Mouse (Mus musculus): ENCODE results near the gene Rfpl4. TPM values are rescaled to one million over a fixed set of nuclear protein-coding genes. Genes with fewer than 3 reads are reported as not detected.

The Rfpl4 gene
- not detected in 2 replicates for polyA plus RNA-seq (2012; rRNA removed)

DNA sequence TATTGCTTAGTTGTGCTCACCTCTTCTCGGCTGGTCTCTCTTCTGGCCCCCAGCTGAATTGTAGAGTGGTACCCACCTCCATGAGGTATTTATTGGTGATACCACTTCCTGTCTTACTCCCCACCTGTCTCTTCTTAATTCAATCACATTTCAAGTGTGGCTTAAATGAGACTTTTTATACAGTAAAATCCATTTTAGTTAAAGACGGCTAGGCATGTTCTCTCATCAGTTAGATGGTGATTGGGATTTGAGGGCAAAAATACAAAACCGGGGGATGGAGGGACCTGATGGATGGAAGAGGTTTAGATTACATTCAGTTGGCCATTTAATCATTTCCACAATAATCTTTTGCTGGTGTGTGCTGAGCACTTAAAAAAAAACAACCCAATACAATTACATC lies at the start of gene Rfpl4:
TSS of gene Rfpl4 (minus strand) at position 101 of the 400 bp plus-strand sequence.

DNA sequence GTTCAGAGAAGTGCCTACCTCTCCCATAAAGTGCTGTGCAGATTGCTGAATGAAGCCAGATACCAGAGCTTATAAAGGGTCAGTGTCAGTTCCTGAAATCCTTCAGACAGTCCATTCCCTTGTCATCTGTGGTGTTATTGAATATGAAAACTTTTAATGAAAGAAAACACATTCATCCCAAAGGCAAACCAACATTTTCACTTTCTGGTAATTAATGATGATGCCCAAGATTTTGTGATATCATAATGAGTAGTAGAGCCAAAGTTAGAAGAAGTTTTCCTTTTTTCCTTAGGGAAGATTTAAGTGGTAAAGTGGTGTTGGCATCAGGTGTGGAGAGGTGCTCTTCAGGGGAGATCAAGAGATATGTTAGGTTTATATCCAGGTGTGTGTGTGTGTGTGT lies 32.8 kb upstream of the Rfpl4 start, which contains the start of gene Vmn1r55:
TSS of gene Vmn1r55 (minus strand) at position 101 of the 400 bp plus-strand sequence.

DNA sequence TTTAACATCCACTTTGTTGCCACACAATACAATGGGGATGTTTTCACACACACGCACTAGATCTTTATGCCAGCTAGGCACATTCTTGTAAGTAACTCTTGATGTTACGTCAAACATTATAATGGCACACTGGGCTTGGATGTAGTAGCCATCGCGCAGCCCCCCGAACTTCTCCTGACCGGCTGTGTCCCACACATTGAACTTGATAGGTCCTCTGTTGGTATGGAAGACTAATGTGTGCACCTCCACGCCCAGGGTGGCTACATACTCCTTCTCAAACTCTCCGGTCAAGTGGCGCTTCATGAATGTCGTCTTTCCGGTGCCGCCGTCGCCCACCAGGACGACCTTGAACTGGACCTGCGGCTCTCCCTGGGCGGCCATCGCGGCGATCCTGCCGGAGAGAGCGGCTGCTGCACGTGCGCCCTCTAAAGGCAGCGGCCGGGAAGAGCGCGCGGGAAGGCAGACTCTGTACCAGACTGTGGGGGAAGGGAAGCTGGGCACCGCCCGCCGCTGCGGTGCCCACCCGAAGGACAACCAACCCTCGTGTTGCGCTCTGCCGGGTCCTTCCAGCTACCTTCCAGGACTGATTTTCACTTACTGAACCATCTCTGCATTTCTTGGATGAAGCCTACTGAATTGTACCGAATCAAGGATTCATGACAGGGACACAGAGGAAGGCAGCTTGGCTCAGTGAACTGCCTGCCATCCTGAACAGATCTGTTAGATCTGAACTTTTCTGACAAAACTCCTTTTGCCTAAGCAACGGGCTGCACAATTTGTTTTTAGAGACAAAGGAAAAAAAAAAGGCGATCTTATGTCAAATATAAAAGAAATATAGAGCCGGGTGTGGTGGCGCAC lies 9.0 kb upstream of the Rfpl4 start, which contains the start of gene Rasl2-9:
TSS of gene Rasl2-9 (minus strand) at position 402 of the 858 bp plus-strand sequence.

DNA sequence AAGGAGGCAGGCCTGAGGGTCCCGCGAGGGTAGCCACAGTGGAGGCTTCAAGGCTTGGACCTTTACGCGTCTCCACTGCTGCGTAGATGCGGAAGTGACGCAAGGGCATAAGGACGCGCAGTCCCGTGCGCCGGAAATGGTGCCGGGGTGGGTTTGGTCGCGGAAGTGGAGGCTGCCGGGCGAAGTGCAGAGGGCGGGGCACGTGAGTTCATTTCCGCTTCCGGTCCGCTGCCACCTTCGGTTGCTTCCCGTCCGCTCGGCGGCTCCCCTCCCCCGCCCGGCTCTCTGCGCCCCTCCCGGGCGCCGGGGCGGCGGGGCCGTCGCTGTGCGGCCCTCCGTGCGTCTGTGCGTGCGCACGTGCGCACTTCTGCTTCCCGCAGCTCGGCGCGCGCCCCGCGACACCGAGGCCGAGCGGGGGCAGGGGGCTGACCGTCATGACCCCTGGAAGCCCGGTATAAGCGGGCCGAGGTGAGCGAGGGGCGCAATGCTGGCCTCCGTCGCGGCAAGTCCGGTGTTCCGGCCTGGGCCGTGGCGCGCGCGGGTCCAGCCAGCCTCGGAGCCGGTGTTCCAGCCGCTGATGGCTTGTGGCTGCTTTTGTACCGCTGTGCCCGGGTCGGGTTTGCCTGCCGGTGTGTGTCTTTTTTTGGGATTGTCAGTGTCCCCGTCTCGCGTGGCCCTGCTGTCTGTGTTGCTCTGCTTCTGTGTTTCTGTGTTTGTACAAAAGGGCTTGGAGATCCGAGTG lies 36.6 kb downstream of the Rfpl4 start, which contains the start of gene Epn1:
TSS of gene Epn1 (plus strand) at position 226 of the 742 bp plus-strand sequence.

DNA sequence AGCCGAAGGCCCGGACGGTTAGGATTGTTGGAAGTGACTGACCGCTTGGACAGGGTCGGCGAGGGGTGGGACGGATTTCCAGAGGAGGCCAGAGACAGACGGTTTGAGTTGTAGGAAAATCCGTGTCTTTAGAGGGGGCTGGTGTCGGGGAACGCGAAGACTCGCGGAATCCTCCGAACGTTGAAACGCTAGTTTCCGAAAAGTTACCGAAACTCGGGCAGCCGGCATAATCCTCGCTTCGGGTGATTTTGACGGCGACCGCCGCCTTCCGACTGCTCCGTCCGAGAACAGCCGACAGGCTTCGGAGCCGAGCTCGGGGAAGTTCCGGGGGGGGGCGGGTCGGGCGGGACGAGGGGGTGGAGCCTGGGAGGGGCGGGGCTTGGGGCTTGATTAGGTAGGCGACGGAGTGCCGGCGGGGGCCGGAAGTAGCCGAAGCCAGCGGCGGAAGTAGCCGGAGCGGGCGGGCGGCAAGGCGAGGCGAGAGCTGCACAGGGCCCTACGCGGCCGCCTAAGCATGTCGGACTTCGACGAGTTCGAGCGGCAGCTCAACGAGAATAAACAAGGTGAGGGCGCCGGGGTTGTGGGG lies 54.9 kb downstream of the Rfpl4 start, which contains the start of gene U2af2:
TSS of gene U2af2 (plus strand) at position 370 of the 586 bp plus-strand sequence.

Other genes with a start within 250 kb of the Rfpl4 start
- gene Isoc2b, start 246.7 kb downstream of the Rfpl4 start, polyA plus RNA-seq (2012; rRNA removed): 1.9 and 2.1 TPM in 2 replicates
- 5.9 and 6.6 TPM in 2 replicates for gene Isoc2a, start 239.8 kb downstream of the Rfpl4 start, polyA plus RNA-seq (2012; rRNA removed)
- gene Gm36210, start 210.4 kb downstream of the Rfpl4 start, polyA plus RNA-seq (2012; rRNA removed): 0.07 and 0.08 TPM in 2 replicates
- 2.6 and 2.8 TPM in 2 replicates for gene Zfp628, start 201.7 kb downstream of the Rfpl4 start, polyA plus RNA-seq (2012; rRNA removed)
- 0.36 and 0.53 TPM in 2 replicates for gene Nat14, start 194.9 kb downstream of the Rfpl4 start, polyA plus RNA-seq (2012; rRNA removed)
- gene Ssc5d, start 191.2 kb downstream of the Rfpl4 start, polyA plus RNA-seq (2012; rRNA removed): 0.08 and 0.35 TPM in 2 replicates
- not detected in 2 replicates for gene Sbk2, start 152.5 kb downstream of the Rfpl4 start, polyA plus RNA-seq (2012; rRNA removed)
- gene Sbk3, start 145.8 kb downstream of the Rfpl4 start, polyA plus RNA-seq (2012; rRNA removed): 0.02 TPM in 1 of 2 replicates, not detected in the other
- gene Zfp579, start 120.8 kb downstream of the Rfpl4 start, polyA plus RNA-seq (2012; rRNA removed): 6.4 and 7.8 TPM in 2 replicates
- gene Zfp524, start 102.5 kb downstream of the Rfpl4 start, polyA plus RNA-seq (2012; rRNA removed): 8.2 and 9.0 TPM in 2 replicates
- gene Fiz1, start 102.3 kb downstream of the Rfpl4 start, polyA plus RNA-seq (2012; rRNA removed): 11.0 and 12.0 TPM in 2 replicates
- 0.05 and 0.06 TPM in 2 replicates for gene Gm44973, start 101.5 kb downstream of the Rfpl4 start, polyA plus RNA-seq (2012; rRNA removed)
- 4.9 and 5.9 TPM in 2 replicates for gene Zfp865, start 96.6 kb downstream of the Rfpl4 start, polyA plus RNA-seq (2012; rRNA removed)
- gene Ccdc106, start 96.4 kb downstream of the Rfpl4 start, polyA plus RNA-seq (2012; rRNA removed): 0.42 and 0.45 TPM in 2 replicates
- gene 4632433K11Rik, start 82.8 kb downstream of the Rfpl4 start, polyA plus RNA-seq (2012; rRNA removed): not detected in 2 replicates
- 0.83 and 1.1 TPM in 2 replicates for gene Zfp784, start 78.5 kb downstream of the Rfpl4 start, polyA plus RNA-seq (2012; rRNA removed)
- 1.2 and 1.3 TPM in 2 replicates for gene Zfp580, start 65.4 kb downstream of the Rfpl4 start, polyA plus RNA-seq (2012; rRNA removed)
- gene U2af2, start 54.8 kb downstream of the Rfpl4 start, polyA plus RNA-seq (2012; rRNA removed): 130 and 139 TPM in 2 replicates
- 45.0 and 54.7 TPM in 2 replicates for gene Epn1, start 36.7 kb downstream of the Rfpl4 start, polyA plus RNA-seq (2012; rRNA removed)
- gene Rasl2-9, start 9.0 kb upstream of the Rfpl4 start, polyA plus RNA-seq (2012; rRNA removed): 0.14 and 0.20 TPM in 2 replicates
- not detected in 2 replicates for gene Vmn1r55, start 32.7 kb upstream of the Rfpl4 start, polyA plus RNA-seq (2012; rRNA removed)
- not detected in 2 replicates for gene Vmn1r56, start 79.8 kb upstream of the Rfpl4 start, polyA plus RNA-seq (2012; rRNA removed)
- gene Vmn1r57, start 101.5 kb upstream of the Rfpl4 start, polyA plus RNA-seq (2012; rRNA removed): not detected in 2 replicates
- gene Gm5065, start 233.6 kb upstream of the Rfpl4 start, polyA plus RNA-seq (2012; rRNA removed): not detected in 2 replicates
- gene Nlrp2, start 234.1 kb upstream of the Rfpl4 start, polyA plus RNA-seq (2012; rRNA removed): not detected in 2 replicates

Data from liver, embryonic 14 days (tissue).